Mouse (Mus musculus) testis, postnatal 10 days (tissue): ENCODE measurements around the gene Nlrp9b.
"Not testable (repeated sequence)": the region's sequence is repeated elsewhere in the genome, so short reads cannot be mapped to it uniquely, and the experiment has no call there.

ENCODE experiments used
- DNase-seq: peaks from one replicate; pipeline ENCODE4 v3.0.0; 2021; ENCODE audit warnings: low spot score

The Nlrp9b gene

DNA sequence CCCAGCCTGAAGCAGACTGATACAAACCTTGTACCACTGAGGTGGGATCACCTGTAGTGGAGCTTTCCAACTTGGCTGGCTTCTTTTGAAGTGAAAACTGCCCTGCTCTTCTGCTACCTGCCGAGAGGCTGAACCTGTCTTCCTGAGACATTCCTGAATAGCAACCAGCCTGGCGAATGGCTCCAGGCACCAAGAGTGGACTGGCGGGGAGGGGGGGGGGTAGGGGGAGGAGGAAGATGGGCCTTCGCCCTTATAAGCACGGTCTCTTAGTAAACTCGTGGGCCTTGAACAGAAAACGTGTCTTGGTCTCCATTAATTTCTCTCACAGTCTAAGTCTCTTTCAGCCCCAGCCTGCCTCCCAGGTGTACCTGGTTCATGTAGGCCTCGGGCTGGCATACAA, at the start of gene Nlrp9b:
Gene Nlrp9b, plus strand, starts transcription at position 301 of the 400 bp plus-strand sequence.
- not testable (repeated sequence) for DNase-seq

DNA sequence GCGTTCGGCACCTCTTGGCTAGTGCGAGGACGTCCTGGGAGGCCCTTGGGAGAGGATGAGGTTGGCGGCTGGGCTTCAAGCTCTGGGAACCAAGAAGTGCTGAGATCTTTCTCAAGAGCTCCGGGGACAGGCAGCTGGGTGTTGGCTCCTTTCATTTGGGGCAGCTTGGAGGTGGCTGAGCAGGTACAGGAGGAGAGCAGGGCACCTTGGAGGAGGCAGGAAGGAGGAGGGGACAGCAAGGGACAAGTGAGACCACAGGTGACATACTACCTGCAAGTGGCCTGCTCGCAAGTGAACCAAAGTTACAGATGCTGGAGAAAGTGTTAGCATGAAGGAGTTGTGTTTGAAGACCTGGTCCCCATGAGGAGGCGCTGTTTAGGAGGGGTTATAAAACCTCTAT, 46.6 kb upstream of the Nlrp9b start:
- DNase-seq = no peak

- DNase-seq = no peak
Observed at GRCm38 (mm10) chr7:19945201-19945600, 46.1 kb upstream of the Nlrp9b start.

- no peak for DNase-seq
Observed at GRCm38 (mm10) chr7:19945821-19946515, 45.3 kb upstream of the Nlrp9b start.

DNA sequence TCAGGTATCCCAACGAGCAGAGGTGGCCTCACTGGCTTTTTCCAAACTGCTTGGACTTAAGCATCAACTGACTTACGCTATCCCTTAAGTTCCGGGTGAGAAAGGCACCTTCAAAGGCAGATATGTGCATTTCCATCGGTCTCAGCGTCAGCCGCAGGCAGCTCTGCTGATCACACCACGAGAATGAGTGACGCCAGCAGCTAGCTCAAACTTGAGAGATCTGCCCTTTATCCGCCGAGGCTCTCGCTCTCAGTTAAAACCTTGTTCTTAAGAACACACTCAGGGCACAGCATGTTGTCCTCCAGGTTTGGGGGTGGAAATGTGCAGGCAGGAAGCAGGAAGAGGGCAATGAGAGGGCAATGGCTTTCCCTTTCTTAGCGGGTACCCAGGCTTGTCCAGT, 42.3 kb upstream of the Nlrp9b start:
- DNase-seq = no peak

- no peak for DNase-seq
Observed at GRCm38 (mm10) chr7:19949996-19950395, 41.3 kb upstream of the Nlrp9b start.

GRCm38 (mm10) chr7:19950589-19950988, 40.7 kb upstream of the Nlrp9b start, which contains the start of gene Igsf23:
Gene Igsf23, minus strand, starts transcription at chr7:19950756.
- DNase-seq = no peak

GRCm38 (mm10) chr7:19952320-19952986, 38.8 kb upstream of the Nlrp9b start:
- no peak for DNase-seq

DNA sequence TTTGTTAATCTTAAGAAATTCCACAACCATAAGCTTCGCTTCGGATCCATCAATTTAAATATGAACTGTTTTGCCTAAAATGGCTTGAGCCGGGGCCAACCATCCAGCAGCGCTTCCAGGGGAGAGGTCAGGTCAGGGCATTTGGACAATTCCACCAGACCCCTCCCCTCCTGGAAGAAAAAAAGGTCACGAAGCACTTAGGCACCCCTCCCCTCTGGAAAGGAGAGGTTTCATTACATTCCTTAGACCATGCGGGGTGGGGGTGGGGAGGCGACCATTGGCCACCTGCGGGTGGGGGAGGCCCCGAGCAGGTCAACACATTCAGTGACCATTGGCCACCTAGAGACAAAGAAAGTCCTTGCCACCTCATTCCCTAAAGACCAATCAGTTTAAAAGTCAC, 38.2 kb upstream of the Nlrp9b start:
- no peak for DNase-seq

GRCm38 (mm10) chr7:19955861-19956260, 35.4 kb upstream of the Nlrp9b start:
- no peak for DNase-seq

DNA sequence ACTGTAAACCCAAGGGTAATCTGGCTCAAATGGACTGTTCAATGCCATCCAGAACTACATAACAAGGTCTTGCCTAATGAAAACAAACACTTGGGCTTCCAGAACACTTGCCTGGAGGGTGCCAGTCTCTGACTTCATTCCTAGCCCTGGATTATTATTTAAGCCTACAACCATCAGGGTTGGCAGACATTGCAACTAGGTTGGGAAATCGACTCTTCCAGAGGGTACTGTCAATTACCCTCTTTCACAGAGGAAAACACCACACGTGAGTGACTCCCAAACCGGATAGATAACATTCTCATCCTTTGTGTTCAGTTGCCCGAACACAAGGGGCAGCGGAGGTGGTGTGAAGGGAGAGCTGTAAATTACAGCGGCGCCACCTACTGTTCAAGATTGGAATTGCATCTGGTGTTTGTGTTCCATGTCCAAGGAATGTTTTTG, 34.9 kb upstream of the Nlrp9b start:
- DNase-seq = peak; percentile 97

DNA sequence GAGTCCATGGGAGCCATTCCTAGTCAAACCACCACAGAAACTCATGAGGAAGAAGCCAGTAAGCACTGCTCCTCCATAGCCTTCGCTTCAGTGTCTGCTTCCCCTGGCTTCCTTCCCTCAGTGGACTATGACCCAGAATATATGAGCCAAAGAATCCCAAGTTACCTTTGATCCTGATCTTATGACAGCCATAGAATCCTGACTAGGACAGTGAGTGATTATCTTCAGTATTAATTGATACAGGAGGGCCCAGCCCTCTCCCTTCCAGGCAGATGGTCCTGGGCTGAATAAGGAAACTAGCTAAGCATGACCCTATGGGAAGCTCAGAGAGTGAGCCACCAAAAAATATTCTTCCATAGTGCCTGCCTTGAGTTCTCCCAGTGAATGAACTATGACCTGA, 28.8 kb upstream of the Nlrp9b start:
- no peak for DNase-seq

DNA sequence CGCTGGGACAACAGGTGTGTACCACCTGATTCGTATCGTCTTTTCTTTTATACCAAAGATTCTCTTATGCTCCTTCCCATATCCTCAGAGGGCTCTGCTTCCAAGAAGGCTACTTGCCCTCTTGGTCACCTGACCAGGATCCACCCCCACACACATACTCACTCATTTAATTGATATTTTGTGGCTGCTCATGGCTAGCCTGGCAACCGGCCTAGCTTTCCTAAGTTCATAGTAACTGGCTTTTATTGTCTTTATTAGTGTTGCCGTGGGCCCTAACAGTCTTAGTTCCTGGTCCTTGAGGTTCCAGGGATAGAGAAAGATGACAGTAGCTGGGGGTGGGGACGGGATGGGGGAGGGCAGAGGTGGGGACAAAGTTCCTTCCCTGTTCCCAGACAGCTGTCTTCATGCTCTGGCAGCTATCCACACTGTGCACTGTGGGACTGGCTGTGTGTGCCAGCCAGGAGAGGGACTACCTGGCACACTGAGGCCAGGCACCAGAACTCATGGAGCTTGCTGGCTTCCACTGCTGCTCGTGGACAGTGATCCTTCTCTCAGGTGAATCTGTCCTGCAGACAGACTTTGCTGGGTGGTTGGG, 26.2 kb upstream of the Nlrp9b start, which contains the start of gene Ceacam20:
Gene Ceacam20, plus strand, starts transcription at position 428 of the 595 bp plus-strand sequence.
- peak; percentile 62 for DNase-seq

GRCm38 (mm10) chr7:19969106-19969505, 22.2 kb upstream of the Nlrp9b start:
- no peak for DNase-seq

DNA sequence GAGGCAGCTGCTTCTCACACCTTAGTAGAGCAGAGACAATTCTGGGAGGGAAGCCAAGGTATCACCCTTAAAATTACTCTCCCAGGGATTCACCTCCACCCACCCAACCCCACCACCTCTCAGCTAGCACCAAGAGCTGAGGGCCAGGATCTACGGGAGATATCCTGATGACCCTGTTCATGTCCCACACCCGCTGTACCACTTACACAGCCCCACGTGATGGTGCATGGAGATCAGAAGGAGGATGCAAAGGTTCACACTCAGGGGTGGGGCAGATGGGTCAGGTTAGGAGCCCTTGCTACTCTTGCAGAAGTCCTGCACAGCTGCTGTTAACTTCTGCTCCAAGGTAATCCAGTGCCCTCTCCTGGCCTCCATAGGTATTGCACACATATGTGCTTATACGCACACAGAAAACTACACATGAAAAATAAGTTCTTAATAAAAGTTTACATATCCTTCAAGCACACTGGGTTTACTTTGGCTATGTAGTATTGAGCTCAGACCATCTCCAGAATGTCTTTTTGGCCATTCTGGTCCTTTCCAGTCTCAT, 21.6 kb upstream of the Nlrp9b start:
- DNase-seq = no peak

GRCm38 (mm10) chr7:19970196-19970595, 21.1 kb upstream of the Nlrp9b start:
- DNase-seq = no peak

- no peak for DNase-seq
Observed at GRCm38 (mm10) chr7:19971516-19971915, 19.7 kb upstream of the Nlrp9b start.

DNA sequence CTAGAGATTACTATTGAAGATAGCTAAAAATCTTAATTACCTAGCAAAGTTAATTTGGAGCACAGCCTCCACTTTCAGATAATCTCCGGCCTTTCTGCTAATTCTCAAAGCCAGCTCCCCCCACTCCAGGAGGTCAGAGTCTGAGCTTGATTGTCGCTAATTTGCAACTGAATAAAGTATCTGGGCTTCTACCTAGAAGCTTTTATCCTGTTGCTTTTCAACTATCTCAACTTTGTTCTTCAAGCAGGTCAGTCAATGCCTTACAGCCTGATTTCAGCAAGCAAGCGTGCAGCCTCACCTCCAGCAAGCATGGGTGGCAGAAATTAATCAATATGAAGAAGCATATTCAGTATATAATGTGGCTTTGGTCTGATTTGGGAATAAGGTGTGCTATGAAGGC, 5.5 kb downstream of the Nlrp9b start:
- not testable (repeated sequence) for DNase-seq

DNA sequence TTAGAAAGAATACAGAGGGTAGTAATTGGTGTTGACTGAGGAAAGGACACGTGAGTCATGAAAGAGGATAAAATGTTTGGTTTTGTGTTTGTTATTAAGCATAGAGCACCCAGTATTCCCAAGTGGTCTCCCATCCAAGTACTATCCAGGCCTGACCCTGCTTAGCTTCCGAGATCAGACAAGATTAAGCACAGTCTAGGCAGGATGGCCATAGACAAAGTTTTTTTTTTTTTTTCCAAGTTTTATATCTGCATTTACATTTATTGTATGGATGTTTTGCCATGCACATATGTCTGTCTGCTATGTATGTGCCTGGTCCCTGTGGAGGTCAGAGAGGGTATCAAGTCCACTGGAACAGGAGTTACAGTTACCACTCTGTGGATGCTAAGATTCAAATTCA, 18.7 kb downstream of the Nlrp9b start:
- no peak for DNase-seq

DNA sequence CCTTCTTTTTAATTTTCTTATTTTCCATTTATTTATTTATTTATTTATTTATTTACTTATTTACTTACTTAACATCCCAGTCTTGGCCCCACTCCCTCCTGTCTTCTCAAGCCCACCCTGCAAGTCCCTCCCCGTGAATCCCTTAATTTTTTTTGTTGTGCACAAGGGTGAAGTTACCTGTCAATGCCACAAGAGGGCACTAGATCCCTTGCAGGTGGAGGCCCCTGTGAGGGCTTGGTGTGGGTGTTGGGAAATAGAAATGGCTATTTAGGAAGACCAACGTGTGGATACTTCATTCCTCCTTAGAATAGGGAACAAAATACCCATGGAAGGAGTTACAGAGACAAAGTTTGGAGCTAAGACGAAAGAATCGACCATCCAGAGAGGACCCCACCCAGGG, 72.8 kb downstream of the Nlrp9b start:
- DNase-seq = not testable (repeated sequence)

GRCm38 (mm10) chr7:20078118-20078517, 86.9 kb downstream of the Nlrp9b start:
- not testable (repeated sequence) for DNase-seq

GRCm38 (mm10) chr7:20099380-20099779, 108.1 kb downstream of the Nlrp9b start, which contains the start of gene Vmn1r91:
Gene Vmn1r91, plus strand, starts transcription at chr7:20099680.
- not testable (repeated sequence) for DNase-seq

DNA sequence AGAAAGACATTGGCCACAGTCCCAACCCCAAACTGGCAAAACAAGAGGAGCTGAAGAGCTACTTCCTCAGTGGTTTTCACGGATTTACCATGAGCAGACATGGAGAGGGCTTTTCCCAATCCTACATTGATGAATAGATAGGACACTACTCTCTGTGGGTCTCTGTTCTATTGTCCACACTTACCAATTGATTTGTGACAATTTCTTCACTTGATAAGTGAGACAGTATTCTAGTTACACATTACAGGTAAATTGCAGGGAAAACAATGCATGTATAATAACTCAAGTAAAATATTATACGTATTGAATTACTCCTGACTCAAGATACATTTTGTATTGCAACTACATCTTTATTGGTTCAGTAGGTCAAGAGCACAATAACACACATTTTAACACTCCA, 131.2 kb downstream of the Nlrp9b start, which contains the start of gene Gm16442:
Gene Gm16442, minus strand, starts transcription at position 101 of the 400 bp plus-strand sequence.
- not testable (repeated sequence) for DNase-seq
